8 mouse cellular contexts compared by ENCODE assay signal in genomic region chr2:153632871-153633226, GRCm38 (mm10). TPM values are rescaled to one million over a fixed set of nuclear protein-coding genes. Genes with fewer than 3 reads are reported as not detected.
DNase-seq lines count a peak whose midpoint lies in the region; ATAC-seq and TF ChIP-seq lines count a peak whose summit lies in the region.

No protein-coding gene starts in this region.

- WGBS in heart, embryonic 15.5 days: 14% methylated on average over 2 of the region's 2 CpGs
- 0% methylated on average over 2 of the region's 2 CpGs for WGBS in bone marrow, adult 2 months
- 26% methylated on average over 2 of the region's 2 CpGs for WGBS in hindbrain, embryonic 15.5 days
- 30% methylated on average over 2 of the region's 2 CpGs for WGBS in midbrain, embryonic 12.5 days

- H3K36me3 ChIP-seq in heart, embryonic 15.5 days: peaks cover 11% of the 10 kb centered on the region
- H3K36me3 ChIP-seq in hindbrain, embryonic 15.5 days: peaks cover 7% of the 10 kb centered on the region
- peaks cover 7% of the 10 kb centered on the region for H3K36me3 ChIP-seq in midbrain, embryonic 12.5 days

- peak overlapping the region; percentile 93 for H3K27ac ChIP-seq in heart, embryonic 15.5 days
- H3K27ac ChIP-seq in bone marrow, adult 2 months (ENCODE audit: control insufficient read depth, insufficient read depth, low read depth, low read length, poor library complexity): peak overlapping the region; percentile 84
- peak overlapping the region; percentile 86 for H3K27ac ChIP-seq in hindbrain, embryonic 15.5 days (replicated peaks)
- H3K27ac ChIP-seq in midbrain, embryonic 12.5 days (replicated peaks): peak overlapping the region; percentile 89

- peak overlapping the region; percentile 68 for H3K4me2 ChIP-seq in heart, embryonic 15.5 days
- H3K4me2 ChIP-seq in hindbrain, embryonic 15.5 days: peak overlapping the region; percentile 63
- H3K4me2 ChIP-seq in midbrain, embryonic 12.5 days (replicated peaks): peak overlapping the region; percentile 77

- TF ChIP-seq CTCF in bone marrow, adult 2 months (IDR thresholded peaks at IDR 0.05; ENCODE audit: control insufficient read depth, insufficient read depth, low read length): no peak

- H3K9ac ChIP-seq in heart, embryonic 15.5 days: peak overlapping the region; percentile 94
- peak overlapping the region; percentile 79 for H3K9ac ChIP-seq in hindbrain, embryonic 15.5 days
- peak overlapping the region; percentile 96 for H3K9ac ChIP-seq in midbrain, embryonic 12.5 days (replicated peaks)

- no peaks in the 10 kb centered on the region for H3K9me3 ChIP-seq in heart, embryonic 15.5 days (replicated peaks)
- no peaks in the 10 kb centered on the region for H3K9me3 ChIP-seq in hindbrain, embryonic 15.5 days
- no peaks in the 10 kb centered on the region for H3K9me3 ChIP-seq in midbrain, embryonic 12.5 days

- no peak for ATAC-seq in heart, embryonic 15.5 days (replicated peaks; ENCODE audit: insufficient number of reproducible peaks, insufficient read depth, low FRiP score, low read depth)
- ATAC-seq in hindbrain, embryonic 15.5 days (ENCODE audit: low FRiP score, low read depth): peak; percentile 36
- no peak; the same call in none of the 2 replicates for ATAC-seq in midbrain, embryonic 12.5 days (ENCODE audit: low FRiP score, low read depth)

- no peaks in the 10 kb centered on the region for H3K27me3 ChIP-seq in heart, embryonic 15.5 days
- no peaks in the 10 kb centered on the region for H3K27me3 ChIP-seq in hindbrain, embryonic 15.5 days
- 0 out of 2 replicates have a peak, but pooled peaks cover 3% of the 10 kb centered on the region for H3K27me3 ChIP-seq in midbrain, embryonic 12.5 days

- H3K4me1 ChIP-seq in heart, embryonic 15.5 days (replicated peaks): peaks cover 13% of the 10 kb centered on the region
- no peaks in the 10 kb centered on the region for H3K4me1 ChIP-seq in bone marrow, adult 2 months (ENCODE audit: control insufficient read depth, insufficient read depth, low read length)
- peaks cover 28% of the 10 kb centered on the region for H3K4me1 ChIP-seq in hindbrain, embryonic 15.5 days (replicated peaks)
- peaks cover 11% of the 10 kb centered on the region for H3K4me1 ChIP-seq in midbrain, embryonic 12.5 days

- DNase-seq in heart, adult 8-10 months (ENCODE audit: low spot score): no peak
- no peak for DNase-seq in spleen, adult 12 weeks (ENCODE audit: low spot score)
- DNase-seq in right cerebral cortex, postnatal 25 days: no peak
- no peak for DNase-seq in retina, embryonic 14.5 days (ENCODE audit: low spot score)

- peak overlapping the region; percentile 88 for H3K4me3 ChIP-seq in heart, embryonic 15.5 days
- peak overlapping the region; percentile 87 for H3K4me3 ChIP-seq in bone marrow, adult 2 months (replicated peaks; ENCODE audit: control insufficient read depth, low read depth, low read length)
- peak overlapping the region; percentile 68 for H3K4me3 ChIP-seq in hindbrain, embryonic 15.5 days
- H3K4me3 ChIP-seq in midbrain, embryonic 12.5 days: peak overlapping the region; percentile 91

- no peak for TF ChIP-seq POLR2A in bone marrow, adult 2 months (IDR thresholded peaks at IDR 0.05; ENCODE audit: borderline replicate concordance, control insufficient read depth, low read depth, low read length)

RNA-seq across cellular contexts. Expression of gene Commd7, which starts 0.3 kb away (rescaled TPM):
- 52.4 and 57.0 TPM in 2 replicates for polyA plus RNA-seq in heart, embryonic 15.5 days (2015; fragmentation: Nextera tagmentation; extraction: Ambion mirVana)
- 10 to 100 TPM; 10.7 to 14.7 (median 12.9) TPM for total RNA-seq in heart, adult 8-10 months (2022)
- polyA plus RNA-seq in bone marrow, adult 2 months (2011; ENCODE audit: insufficient read depth, insufficient read length, low replicate concordance, missing spikeins): 16.0 and 22.0 TPM in 2 replicates
- polyA plus RNA-seq in hindbrain, embryonic 15.5 days (2015; fragmentation: Nextera tagmentation; extraction: Ambion mirVana): 89.0 and 89.9 TPM in 2 replicates
- polyA plus RNA-seq in midbrain, embryonic 12.5 days (2016; fragmentation: Nextera tagmentation; extraction: Ambion mirVana): 63.1 and 66.1 TPM in 2 replicates

RNA-seq across cellular contexts. Expression of gene Dnmt3b, which starts 16.4 kb away (rescaled TPM):
- 3.6 and 10.6 TPM in 2 replicates for polyA plus RNA-seq in heart, embryonic 15.5 days (2015; fragmentation: Nextera tagmentation; extraction: Ambion mirVana)
- total RNA-seq in heart, adult 8-10 months (2022): 1 to 10 TPM in 2 of 4 experiments, under 1 TPM in 2; 0.57 to 1.4 (median 1.1) TPM
- polyA plus RNA-seq in bone marrow, adult 2 months (2011; ENCODE audit: insufficient read depth, insufficient read length, low replicate concordance, missing spikeins): 2.3 and 4.5 TPM in 2 replicates
- polyA plus RNA-seq in hindbrain, embryonic 15.5 days (2015; fragmentation: Nextera tagmentation; extraction: Ambion mirVana): 3.2 and 3.5 TPM in 2 replicates
- polyA plus RNA-seq in midbrain, embryonic 12.5 days (2016; fragmentation: Nextera tagmentation; extraction: Ambion mirVana): 10.3 and 12.5 TPM in 2 replicates
